In genomic region chr5:127649077-127649476, GRCm38 (mm10) we compare ENCODE assay signal across 8 mouse cellular contexts. TPM values are rescaled to one million over a fixed set of nuclear protein-coding genes. Genes with fewer than 3 reads are reported as not detected.
A peak's percentile ranks its signal among the peaks of the same experiment; 100 is the strongest.
DNase-seq lines count a peak whose midpoint lies in the region; ATAC-seq and TF ChIP-seq lines count a peak whose summit lies in the region.

No protein-coding gene starts in this region.

- TF ChIP-seq POLR2A in brain, embryonic 14.5 days (IDR thresholded peaks at IDR 0.05; ENCODE audit: borderline replicate concordance, extremely low read depth, insufficient read depth, insufficient read length, poor library complexity, severe bottlenecking): no peak
- no peak for TF ChIP-seq POLR2A in lung, adult 2 months (IDR thresholded peaks at IDR 0.05; ENCODE audit: borderline replicate concordance, extremely low read depth, low read depth, low read length)

- H3K27me3 ChIP-seq in kidney, embryonic 14.5 days (ENCODE audit: control insufficient read depth, insufficient read depth, low read length): no peaks in the 10 kb centered on the region
- no peaks in the 10 kb centered on the region for H3K27me3 ChIP-seq in E14TG2a.4 (ENCODE audit: insufficient read depth, low read length)

- no peak overlapping the region for H3K4me2 ChIP-seq in kidney, embryonic 14.5 days (replicated peaks; ENCODE audit: low read depth, low read length)

- H3K4me3 ChIP-seq in kidney, embryonic 14.5 days (ENCODE audit: low read length): no peak overlapping the region
- no peak overlapping the region for H3K4me3 ChIP-seq in E14TG2a.4 (replicated peaks; ENCODE audit: low read length)
- H3K4me3 ChIP-seq in lung, adult 2 months (replicated peaks; ENCODE audit: extremely low read depth, low read depth, low read length): no peak overlapping the region

- H3K9me3 ChIP-seq in kidney, embryonic 14.5 days (ENCODE audit: control insufficient read depth, low read length): no peaks in the 10 kb centered on the region
- peaks cover 8% of the 10 kb centered on the region for H3K9me3 ChIP-seq in E14TG2a.4 (ENCODE audit: low read length)

- ATAC-seq in kidney, embryonic 14.5 days (ENCODE audit: low FRiP score, low TSS enrichment): no peak
- ATAC-seq in erythroid progenitor cell, adult 5-6 weeks (replicated peaks; ENCODE audit: low FRiP score, poor library complexity, severe bottlenecking): no peak

- no peak overlapping the region for H3K9ac ChIP-seq in kidney, embryonic 14.5 days (ENCODE audit: low read depth, low read length)

- no peaks in the 10 kb centered on the region for H3K36me3 ChIP-seq in kidney, embryonic 14.5 days (ENCODE audit: control insufficient read depth, insufficient read depth, low read length)
- H3K36me3 ChIP-seq in E14TG2a.4 (ENCODE audit: insufficient read depth, low read length): peaks cover 70% of the 10 kb centered on the region

- TF ChIP-seq CTCF in E14TG2a.4 (conservative IDR thresholded peaks at IDR 0.05; ENCODE audit: low read length): peak; percentile 92
- TF ChIP-seq CTCF in brain, embryonic 14.5 days (IDR thresholded peaks at IDR 0.05; ENCODE audit: borderline replicate concordance, extremely low read depth, insufficient read depth, insufficient read length): peak; percentile 50; the same call in 1 of the 2 replicates
- peak; percentile 55 for TF ChIP-seq CTCF in lung, adult 2 months (IDR thresholded peaks at IDR 0.05; ENCODE audit: insufficient read depth, low read length)

- no peak overlapping the region for H3K27ac ChIP-seq in kidney, embryonic 14.5 days (ENCODE audit: low read depth, low read length)

- H3K4me1 ChIP-seq in kidney, embryonic 14.5 days (ENCODE audit: control insufficient read depth, insufficient read depth, low read length): no peaks in the 10 kb centered on the region
- peaks cover 25% of the 10 kb centered on the region for H3K4me1 ChIP-seq in E14TG2a.4 (replicated peaks; ENCODE audit: low read depth, low read length)
- H3K4me1 ChIP-seq in lung, adult 2 months (ENCODE audit: control insufficient read depth, insufficient read depth, low read length): no peaks in the 10 kb centered on the region

- DNase-seq in kidney, adult 11 months: peak; percentile 24
- DNase-seq in brain, embryonic 14.5 days (ENCODE audit: low read depth): no peak
- peak; percentile 9 for DNase-seq in lung, adult 2 months
- peak; percentile 23 for DNase-seq in thymus, postnatal 4 days
- DNase-seq in ovary, postnatal 14 days (ENCODE audit: low spot score): no peak

RNA-seq across cellular contexts. Expression of gene Slc15a4, which starts 16.4 kb away (rescaled TPM):
- 14.2 and 22.7 TPM in 2 replicates for polyA plus RNA-seq in kidney, embryonic 14.5 days (2014; fragmentation: Nextera tagmentation; extraction: Ambion mirVana)
- polyA plus RNA-seq in brain, embryonic 14.5 days (2012; rRNA removed): 25.2 and 37.8 TPM in 2 replicates
- polyA plus RNA-seq in lung, adult 2 months (2012; rRNA removed): 33.7 and 42.8 TPM in 2 replicates
- total RNA-seq in erythroid progenitor cell, adult 5-6 weeks (2015; ENCODE audit: low replicate concordance): 3.2 and 11.3 TPM in 2 replicates
- 6.9 and 7.3 TPM in 2 replicates for total RNA-seq in erythroid progenitor cell, adult 5-6 weeks (2017; ENCODE audit: low replicate concordance)

RNA-seq across cellular contexts. Expression of gene Glt1d1, which starts 17.0 kb away (rescaled TPM):
- 0.90 and 1.3 TPM in 2 replicates for polyA plus RNA-seq in kidney, embryonic 14.5 days (2014; fragmentation: Nextera tagmentation; extraction: Ambion mirVana)
- 3.8 and 4.9 TPM in 2 replicates for polyA plus RNA-seq in brain, embryonic 14.5 days (2012; rRNA removed)
- polyA plus RNA-seq in lung, adult 2 months (2012; rRNA removed): 0.51 and 0.72 TPM in 2 replicates
- 0.42 and 4.0 TPM in 2 replicates for total RNA-seq in erythroid progenitor cell, adult 5-6 weeks (2015; ENCODE audit: low replicate concordance)
- total RNA-seq in erythroid progenitor cell, adult 5-6 weeks (2017; ENCODE audit: low replicate concordance): 0.53 and 0.64 TPM in 2 replicates

Comparison
In these comparisons a context has a peak if more than half of its experiments do, and no peak if none do; other contexts are left out.
1. DNase-seq: peak in kidney, adult 11 months (single experiment), lung, adult 2 months (single experiment) and thymus, postnatal 4 days (single experiment); none in brain, embryonic 14.5 days (single experiment) and ovary, postnatal 14 days (single experiment).
2. Peak in every context shown above with its lines, with median percentiles within 50 percentile points of each other: CTCF ChIP-seq.